Mouse (Mus musculus) urinary bladder, postnatal 36 days (tissue): ENCODE measurements around the gene Lypd3.
A peak's percentile ranks its signal among the peaks of the same experiment; 100 is the strongest.
"Not testable (repeated sequence)": the region's sequence is repeated elsewhere in the genome, so short reads cannot be mapped to it uniquely, and the experiment has no call there.

ENCODE experiments used
- DNase-seq, 2 experiments: peaks; one replicate each; pipeline ENCODE4 v3.0.0; 2022; ENCODE audit warnings: low spot score in 2 of 2, mixed read lengths in 1 of 2

Gene Lypd3

DNA sequence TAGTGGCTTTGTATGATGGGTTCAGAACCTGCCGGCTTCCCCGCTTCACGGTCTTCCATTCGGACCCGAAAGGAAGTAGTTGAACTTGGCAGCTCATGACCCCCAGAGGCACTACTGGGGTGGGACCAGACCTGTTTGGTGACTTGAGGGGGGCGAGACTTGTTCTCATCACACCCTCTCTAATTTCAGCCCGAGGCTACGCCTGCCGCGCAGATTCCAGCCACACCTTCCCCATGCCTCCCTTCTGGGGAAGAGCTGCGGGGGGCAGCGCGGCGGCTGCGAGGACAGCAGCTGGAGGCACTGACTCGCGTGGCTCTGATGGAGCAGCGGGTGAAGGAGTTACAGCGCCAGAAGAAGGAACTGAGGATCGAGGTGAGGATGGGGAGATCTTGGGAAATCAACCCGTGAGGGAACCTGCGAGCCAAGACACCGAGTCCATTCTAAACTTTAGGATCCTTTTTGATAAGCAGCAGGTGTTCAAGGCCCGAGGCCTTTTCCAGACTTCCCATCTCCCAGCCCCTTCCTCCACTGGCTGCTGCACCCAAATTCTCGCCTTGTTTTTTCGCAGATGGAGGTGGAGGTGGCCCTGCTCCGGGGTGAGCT is 23.9 kb upstream of the Lypd3 start:
- DNase-seq = no peak

DNA sequence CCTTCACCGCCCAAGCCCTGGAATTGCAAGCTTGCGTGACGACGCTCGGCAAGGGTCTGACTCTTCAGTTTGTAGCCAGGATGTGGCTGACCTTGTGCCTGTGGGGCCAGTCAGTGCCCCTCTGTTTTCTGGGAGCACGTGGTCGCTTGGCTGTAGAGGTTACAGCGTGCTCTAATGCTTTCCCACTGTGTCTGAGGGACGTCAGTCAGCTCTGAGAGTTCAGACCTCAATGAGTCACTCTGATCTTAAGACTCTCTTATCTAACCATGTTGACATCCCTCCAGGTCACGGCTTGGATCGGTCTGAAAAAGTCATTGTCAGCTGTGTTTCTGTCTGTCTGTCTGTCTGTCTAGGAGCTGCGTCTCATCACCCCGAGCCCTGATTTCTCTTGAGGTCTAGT is 21.5 kb upstream of the Lypd3 start:
- DNase-seq = no peak

DNA sequence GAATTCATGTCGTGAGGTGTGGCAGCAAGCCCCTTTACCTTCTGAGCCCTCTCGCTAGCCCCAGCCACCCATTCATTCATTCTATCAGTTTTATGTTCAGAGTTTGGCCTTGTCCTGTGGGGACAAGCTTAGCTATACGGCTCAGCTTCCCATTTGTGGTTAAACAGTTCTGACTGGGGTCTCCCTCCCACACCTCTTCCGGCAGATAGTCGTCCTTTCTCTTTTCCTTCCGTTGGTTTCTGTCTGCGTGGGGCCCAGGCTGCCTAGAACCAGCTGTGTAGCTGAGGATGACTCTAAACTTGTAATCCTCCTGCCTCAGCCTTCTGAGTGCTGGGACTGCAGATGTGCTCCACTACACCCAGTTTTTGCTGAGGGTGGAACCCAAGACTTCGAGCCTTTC is 18.6 kb upstream of the Lypd3 start:
- no peak for DNase-seq

- not testable (repeated sequence) for DNase-seq
Observed at GRCm38 (mm10) chr7:24618374-24618773, 18.0 kb upstream of the Lypd3 start.

GRCm38 (mm10) chr7:24619671-24620397 is 16.5 kb upstream of the Lypd3 start:
- DNase-seq = no peak

GRCm38 (mm10) chr7:24621193-24621592 is 15.2 kb upstream of the Lypd3 start:
- DNase-seq = no peak

DNA sequence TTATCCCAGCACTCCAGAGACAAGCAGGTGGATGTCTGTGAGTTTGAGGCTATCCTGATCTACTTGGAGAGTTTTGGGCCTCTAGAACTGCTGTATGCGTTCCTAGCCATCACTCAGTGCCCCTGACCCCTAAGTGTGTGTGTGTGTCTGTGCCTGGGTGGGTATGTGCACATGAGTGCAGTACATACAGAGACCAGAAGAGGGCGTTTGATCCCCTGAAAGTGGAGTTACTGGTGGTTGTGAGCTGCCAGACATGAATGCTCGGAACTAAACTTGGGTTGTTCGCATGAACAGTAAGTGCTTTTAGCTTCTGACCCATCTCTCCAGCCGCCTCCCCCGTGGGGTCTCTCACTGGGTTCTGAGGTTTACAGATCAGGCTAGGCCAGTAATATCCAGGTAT is 13.4 kb upstream of the Lypd3 start:
- no peak for DNase-seq

DNA sequence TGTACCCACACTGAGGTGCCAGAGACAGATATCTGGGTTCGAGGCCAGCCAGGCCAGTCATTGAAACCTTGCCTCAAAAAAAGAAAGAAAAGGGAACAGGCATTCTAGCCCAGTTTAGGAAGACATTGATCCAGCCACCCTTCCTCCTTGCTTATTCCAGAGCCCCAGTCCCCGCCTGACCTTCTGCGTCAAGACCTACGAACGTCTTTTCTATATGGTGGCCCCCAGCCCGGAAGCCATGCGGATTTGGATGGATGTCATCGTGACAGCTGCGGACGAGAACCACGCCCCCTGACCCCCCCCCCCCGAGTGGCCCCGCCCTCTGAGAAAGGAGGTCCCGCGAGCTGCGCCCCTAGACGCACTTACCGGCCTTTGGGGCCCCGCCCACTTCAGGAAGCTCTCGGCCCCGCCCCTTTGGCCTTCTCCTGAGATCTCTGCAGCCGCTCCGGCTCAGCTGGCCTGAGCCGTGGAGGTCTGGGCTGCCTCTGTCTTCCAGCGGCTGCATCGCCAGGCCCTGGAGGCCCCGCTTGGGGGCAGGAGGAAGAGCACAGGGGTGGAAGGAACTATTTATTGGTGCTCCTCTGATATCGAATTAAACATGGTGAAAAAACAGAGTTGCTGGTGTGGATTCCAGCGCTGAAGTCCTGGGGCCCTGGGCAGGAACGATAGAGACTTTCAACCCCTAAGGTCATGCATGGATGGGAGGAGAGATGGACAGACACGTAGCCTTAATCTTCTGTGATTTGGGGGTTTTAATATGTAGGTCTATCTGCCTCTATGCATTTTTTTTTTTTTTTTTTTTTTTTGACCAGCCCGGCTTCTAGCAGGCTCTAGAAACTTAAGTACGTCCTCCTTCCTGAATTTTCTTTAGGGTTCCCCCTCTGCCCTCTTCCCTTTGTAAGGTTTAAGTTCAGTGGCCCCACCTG is 7.4 kb upstream of the Lypd3 start:
- peak; percentile 69 to 88 for DNase-seq

- DNase-seq = no peak
Observed at GRCm38 (mm10) chr7:24629672-24630071, 6.7 kb upstream of the Lypd3 start.

DNA sequence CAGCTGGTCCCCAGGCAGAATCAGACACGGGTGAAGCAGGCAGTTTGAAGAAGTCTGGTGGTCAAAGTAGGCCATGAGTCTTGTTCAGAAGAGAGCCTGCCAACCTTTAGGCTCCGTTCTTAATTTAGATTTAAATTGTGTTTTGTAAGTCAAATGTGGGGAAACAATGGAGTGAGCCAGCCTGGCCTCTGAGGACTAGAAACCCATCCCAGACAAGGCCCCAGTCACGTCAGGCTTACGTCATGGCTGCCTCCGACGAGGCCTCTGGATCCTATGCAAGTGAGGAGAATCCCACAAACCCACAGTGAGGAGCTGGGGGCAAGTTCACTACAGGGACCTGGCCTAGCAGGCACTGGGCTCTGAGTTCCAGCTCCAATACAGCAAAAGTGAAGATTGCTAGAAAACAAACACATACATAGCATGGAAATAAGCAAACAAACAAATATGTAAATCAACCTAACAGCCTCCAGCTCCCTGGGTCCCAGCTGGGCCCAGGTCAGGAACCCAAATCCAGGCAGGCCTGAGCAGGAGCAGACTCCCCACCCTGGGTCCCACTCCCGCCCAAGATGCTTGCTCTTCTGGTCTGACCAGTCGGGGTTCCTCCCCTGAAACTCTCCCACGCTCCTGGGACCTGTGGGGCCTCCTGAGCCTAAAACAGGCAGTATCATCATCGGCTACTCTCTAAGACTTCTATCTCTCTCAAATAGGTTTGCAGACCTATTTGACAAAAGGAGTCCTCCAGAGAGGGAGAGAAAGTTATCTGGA is 6.1 kb upstream of the Lypd3 start:
- DNase-seq = peak; percentile 68 to 73

GRCm38 (mm10) chr7:24637046-24637445 is 696 bp downstream of the Lypd3 start:
- no peak for DNase-seq

DNA sequence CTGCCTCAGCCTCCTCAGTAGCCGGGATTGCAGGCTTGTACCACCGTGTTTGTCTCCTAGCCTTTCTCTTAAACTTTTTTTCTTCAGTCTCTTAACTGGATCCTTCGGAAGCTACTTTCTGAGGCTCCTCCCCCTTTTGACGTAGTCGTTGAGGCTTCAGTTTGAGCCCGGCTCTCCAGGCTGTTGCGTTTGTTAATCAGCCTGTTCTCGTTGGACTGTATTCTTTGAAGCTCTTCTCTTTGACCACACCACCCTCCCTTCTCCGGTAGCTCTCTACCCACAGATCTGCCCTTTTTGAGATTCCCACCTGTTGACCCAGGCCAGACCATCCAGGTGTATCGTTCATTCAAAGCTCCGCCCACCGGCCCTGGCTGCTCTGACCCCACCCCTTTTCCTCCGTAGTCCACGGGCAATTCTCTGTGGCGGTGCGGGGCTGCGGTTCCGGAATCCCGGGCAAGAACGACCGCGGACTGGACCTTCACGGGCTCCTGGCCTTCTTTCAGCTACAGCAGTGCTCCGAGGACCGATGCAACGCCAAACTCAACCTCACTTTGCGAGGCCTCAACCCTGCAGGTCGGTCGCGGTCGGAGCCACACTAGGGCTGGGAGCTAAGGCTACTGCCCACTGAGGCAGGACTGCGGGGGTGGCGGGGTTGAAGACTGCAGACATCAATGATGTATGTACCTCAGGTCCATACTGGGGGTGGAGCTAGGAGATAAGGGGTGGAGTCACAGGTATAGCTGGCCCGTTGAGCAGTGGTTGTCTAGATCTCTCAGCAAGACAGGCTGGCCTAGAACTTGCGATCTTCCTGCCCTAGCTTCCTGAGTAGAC is 1.9 kb downstream of the Lypd3 start:
- DNase-seq = peak; percentile 16 to 39

DNA sequence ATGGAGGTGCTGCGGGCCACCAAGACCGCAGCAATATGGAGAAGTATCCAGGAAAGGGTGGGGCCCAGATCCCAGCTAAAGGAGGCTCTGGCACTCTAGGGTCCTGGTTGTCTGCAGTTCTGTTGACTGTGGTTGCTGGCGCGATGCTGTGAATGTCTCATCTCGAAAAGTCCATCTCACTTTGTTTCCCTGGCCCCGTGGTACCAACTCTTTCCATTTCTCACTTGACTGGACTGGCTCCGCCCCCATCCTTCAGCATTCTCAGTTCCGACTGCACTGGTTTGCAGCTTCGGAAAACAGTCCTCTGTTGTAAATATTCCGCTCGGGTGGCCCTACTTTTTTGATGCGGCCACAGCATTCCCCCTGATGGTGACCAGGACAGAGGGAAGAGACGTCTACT is 4.1 kb downstream of the Lypd3 start:
- no peak for DNase-seq

- peak; percentile 40 to 41 for DNase-seq
Observed at GRCm38 (mm10) chr7:24642491-24642890, 6.1 kb downstream of the Lypd3 start.

DNA sequence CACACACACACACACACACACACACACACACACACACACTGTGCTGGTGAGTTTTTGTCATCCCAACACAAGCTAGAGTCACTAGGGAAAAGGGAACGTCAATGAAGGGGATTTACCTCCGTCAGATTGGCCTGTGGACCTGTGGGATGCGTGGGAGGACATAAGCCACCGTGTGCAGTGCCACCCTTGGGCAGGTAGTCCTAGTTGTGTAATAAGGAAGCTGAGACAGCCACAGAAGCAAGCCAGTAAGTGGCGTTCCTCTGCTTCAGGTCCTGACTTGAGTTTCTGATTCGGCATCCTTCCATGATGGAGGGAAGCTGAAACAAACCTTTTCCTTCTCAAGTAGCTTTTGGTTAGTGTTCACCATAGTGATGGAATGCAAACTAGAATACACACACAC is 8.1 kb downstream of the Lypd3 start:
- no peak for DNase-seq

DNA sequence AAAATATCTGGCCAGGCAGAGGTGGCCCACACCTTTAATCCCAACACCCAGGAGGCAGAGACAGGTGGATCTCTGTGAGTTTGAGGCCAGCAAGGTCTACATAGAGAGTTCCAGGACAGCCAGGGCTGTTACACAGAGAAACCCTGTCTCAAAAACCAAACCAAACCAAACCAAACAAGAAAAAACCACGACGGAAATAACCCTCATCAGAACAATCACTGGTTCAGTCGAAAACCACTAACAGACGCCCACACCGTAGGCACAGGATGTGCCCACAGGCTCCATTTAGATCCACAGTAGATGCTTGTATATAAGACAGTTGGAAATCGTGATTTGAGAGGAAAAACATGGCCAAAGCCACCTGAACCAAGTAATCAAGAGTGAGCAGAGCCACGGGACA is 8.6 kb downstream of the Lypd3 start:
- no peak for DNase-seq

- peak in 1 of 2 experiments; percentile 9 for DNase-seq
Observed at GRCm38 (mm10) chr7:24646486-24646885, 10.1 kb downstream of the Lypd3 start.

DNA sequence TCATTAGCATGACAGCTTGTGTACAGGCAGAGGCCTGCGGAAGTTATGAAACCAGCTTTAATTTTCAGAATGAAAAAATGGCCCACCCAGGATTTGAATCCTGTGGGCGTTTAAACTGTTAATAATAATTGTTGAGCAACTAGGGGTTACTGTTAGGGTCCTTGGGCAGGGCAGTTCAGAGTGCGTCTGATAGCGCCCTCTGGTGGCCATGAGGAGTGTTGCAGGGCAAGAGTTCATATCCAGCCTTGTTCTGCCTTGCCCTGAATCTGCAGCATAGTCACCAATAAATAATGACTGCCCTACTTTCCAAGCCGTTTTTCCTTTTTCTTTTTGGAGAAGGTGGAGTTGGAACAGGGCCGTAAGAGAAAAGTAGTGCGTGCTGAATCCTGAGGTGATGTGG is 17.3 kb downstream of the Lypd3 start:
- peak; percentile 53 to 59 for DNase-seq

GRCm38 (mm10) chr7:24659737-24660357 is 23.5 kb downstream of the Lypd3 start:
- DNase-seq = no peak

GRCm38 (mm10) chr7:24661118-24661904 is 25.0 kb downstream of the Lypd3 start:
- DNase-seq = peak; percentile 20 to 21
